Mouse (Mus musculus): ENCODE results near the gene Cript. TPM values are rescaled to one million over a fixed set of nuclear protein-coding genes. Genes with fewer than 3 reads are reported as not detected.
"Not testable (repeated sequence)": the region's sequence is repeated elsewhere in the genome, so short reads cannot be mapped to it uniquely, and the experiment has no call there.

Cript gene
- total RNA-seq, 2 experiments from 2014 or later, result 93.9 to 135 TPM

DNA sequence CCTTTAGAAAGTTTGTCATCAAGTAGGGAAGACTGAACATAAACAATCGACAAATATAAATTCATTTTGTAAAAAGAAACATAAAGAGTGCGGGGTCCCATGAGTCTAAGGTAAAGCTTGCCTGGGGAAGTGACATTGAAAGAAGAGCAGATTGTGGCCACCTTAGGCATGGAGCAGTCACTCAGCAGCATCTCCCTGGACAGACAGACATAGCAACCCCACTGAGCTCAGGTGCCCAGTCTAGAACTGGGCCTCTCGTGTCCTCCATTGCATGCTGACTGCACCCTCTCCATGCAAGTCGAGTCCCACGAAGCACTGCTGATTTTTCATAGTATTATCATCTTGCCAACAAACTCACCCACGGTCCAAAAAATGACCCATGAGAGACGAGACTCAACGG, 19.4 kb downstream of the Cript start:
- ATAC-seq (ENCODE audit: poor library complexity, severe bottlenecking), result no peak

DNA sequence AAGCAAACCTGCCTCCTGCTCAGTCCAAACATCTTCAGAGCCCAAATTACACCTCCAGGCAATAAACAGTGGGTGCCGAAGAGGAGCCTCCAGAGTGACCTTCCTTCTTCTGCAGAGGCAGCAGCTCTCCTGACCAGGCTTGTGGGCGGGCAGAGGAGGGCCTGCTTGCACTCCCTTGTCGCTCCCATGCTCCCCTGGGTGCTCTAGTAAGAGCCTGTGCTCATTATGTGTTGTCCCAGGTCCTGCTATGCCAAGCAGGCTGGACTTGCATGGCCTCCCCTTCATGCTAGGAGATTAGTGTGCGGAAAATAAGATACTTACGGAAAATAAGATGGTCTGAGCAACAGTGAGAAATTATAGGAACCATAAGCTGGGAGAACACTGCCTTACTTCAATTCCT, 24.3 kb downstream of the Cript start:
- no peak for ATAC-seq (ENCODE audit: poor library complexity, severe bottlenecking)

GRCm38 (mm10) chr17:87050469-87051175, 25.3 kb downstream of the Cript start:
- ATAC-seq (ENCODE audit: poor library complexity, severe bottlenecking), result no peak

DNA sequence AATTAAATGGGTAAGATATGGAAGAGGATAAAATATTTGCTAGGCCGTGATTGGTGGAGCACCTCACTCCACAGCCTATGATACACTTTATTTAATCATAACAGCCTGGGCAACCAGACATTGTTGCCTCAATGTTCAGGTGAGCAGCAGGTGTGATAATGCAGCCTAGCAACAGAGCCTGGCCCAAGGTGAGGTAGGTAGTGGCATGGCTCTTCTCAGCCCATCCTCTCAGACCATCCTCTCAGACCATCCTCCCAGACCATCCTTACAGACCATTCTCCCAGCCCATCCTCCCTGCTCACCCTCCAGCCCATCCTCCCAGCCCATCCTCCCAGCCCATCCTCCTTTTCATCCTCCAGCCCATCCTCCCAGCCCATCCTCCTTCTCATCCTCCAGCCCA, 26.3 kb downstream of the Cript start:
- ATAC-seq (ENCODE audit: poor library complexity, severe bottlenecking), result no peak

DNA sequence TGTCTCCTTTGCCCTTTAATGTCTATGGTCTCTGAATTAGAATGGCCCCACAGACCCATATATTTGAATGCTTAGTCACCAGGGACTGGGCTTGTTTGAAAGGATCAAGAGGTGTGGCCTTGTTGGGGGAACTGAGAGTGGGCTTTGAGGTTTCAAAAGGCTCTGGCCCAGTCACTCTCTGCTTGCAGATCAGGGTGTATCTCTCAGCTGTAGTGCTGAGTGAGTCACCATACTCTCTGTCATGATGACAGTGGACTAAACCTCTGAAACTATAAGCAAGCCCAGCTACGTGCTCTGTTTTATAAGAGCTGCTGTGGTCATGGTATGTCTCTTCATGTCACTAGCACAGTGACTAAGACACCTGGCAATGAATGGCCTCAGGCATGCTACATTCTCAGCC, 27.1 kb downstream of the Cript start:
- ATAC-seq (ENCODE audit: poor library complexity, severe bottlenecking), result peak; percentile 72

- no peak for ATAC-seq (ENCODE audit: poor library complexity, severe bottlenecking)
Observed at GRCm38 (mm10) chr17:87053921-87054320, 28.6 kb downstream of the Cript start.

- peak; percentile 56 for ATAC-seq (ENCODE audit: poor library complexity, severe bottlenecking)
Observed at GRCm38 (mm10) chr17:87055051-87055459, 29.7 kb downstream of the Cript start.

DNA sequence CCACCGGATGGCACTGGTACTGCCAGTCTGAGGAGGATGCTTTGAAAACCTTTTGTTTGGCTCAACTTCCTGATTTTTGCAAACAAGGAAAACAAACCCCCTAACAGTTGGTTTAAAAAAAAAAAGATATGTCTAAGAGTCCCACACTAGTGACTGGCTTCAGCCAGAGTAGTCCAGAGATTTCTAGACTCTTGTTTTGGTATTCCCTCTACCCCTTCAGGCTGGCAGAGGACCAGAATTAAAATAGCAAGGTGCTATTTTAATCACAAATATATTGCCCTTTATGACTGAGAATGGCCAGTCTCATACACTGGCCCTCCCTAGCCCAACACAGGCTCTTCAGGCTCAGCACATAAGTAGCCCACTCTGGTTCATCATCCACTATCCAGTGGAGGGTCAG, 30.3 kb downstream of the Cript start:
- no peak for ATAC-seq (ENCODE audit: poor library complexity, severe bottlenecking)

- ATAC-seq (ENCODE audit: poor library complexity, severe bottlenecking), result no peak
Observed at GRCm38 (mm10) chr17:87056761-87057160, 31.4 kb downstream of the Cript start.

DNA sequence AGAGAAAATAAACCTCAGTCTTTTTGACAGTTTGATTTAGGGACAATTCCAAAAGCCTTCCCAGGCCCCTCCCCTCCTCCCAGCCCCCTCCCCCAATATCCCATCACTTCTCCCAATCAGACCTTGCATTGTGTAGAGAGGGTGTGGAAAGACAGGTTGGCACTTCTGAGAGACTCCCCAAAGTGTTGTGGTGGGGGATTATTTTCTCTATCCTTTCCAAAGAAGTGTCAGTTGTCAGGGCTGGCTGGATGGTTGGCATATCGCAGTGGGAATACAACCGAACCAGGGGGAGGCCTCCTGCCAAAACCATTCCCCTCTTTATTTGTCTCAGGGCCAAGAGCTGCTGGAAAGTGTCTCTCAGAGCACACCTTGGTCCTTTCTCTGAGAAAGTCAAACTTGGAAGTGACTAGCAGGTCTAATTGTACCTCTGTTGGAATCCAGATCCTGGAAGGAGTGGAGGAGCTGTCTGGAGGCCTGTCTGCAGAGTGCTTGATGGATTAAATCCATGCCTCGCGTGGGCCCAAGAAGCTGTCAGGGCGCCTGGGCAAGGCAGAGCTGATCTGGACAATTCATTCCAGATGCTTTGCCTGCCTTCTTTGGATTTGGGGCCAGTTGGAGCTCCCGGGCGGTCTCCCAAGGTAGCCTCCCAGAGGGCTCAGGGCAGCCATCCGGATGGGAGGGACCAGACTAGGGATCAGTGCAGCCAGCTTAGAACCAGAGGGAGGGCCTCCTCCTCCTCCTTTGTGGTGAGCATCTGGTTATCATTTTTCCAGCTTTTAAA, 32.3 kb downstream of the Cript start:
- ATAC-seq (ENCODE audit: poor library complexity, severe bottlenecking), result no peak

- ATAC-seq (ENCODE audit: poor library complexity, severe bottlenecking), result no peak
Observed at GRCm38 (mm10) chr17:87062639-87063038, 37.3 kb downstream of the Cript start.

DNA sequence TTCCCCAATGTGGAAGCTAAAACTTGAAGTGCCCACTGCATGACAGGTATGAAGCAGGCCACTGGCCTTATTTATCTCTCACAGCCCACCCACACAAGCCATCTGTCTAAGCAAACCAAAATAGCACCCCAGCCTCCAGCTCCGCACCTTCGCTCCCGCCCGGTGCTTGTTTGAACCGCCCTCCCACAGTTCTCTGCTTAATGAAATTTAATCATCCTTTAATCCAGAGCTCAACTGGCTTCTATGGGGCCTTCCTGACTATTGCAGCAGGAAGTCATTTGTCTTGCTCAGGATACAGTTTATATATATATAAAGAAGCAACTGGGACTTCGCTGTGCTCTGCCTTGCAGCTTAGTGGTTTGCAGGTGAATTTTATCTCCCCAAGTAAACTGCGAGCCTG, 38.1 kb downstream of the Cript start:
- no peak for ATAC-seq (ENCODE audit: poor library complexity, severe bottlenecking)

DNA sequence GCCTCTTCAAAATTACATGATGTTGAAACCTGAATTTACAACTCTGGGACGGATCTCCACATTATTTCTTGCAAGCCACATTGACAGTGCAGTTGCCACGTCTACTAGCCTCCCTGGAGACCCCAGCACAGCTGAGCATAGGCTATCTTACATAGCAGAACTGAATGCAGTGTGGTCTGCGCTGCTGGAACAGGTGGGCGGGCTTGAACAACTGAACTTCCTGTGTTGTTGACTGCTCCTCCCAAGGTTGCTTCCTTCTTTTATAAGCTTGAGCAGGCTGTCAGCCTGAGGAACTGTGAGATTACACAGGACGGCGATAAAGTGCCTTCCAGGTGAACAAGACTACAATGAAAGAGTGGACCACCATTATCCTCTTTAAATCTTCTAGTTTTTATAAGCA, 38.6 kb downstream of the Cript start:
- peak; percentile 96 for ATAC-seq (ENCODE audit: poor library complexity, severe bottlenecking)

DNA sequence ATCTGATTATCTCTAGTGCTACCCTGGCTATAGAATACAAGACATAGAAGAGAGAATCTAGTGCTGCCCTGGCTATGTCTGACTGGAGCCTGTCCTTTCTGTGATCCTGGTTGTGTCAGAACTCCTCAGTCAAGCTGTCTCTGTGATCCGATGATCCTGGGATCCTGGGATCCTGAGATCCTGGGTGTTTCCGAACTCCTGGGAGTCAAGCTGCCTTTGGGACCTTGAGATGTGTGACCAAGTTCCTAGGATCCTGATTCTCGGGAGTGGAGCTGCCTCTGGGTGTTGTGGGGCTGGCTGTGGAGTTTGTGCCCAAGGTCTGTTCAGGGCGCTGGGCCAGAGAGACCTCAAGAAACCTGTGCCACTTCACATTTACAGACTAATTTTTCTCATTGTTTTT, 43.6 kb downstream of the Cript start:
- no peak for ATAC-seq (ENCODE audit: poor library complexity, severe bottlenecking)

DNA sequence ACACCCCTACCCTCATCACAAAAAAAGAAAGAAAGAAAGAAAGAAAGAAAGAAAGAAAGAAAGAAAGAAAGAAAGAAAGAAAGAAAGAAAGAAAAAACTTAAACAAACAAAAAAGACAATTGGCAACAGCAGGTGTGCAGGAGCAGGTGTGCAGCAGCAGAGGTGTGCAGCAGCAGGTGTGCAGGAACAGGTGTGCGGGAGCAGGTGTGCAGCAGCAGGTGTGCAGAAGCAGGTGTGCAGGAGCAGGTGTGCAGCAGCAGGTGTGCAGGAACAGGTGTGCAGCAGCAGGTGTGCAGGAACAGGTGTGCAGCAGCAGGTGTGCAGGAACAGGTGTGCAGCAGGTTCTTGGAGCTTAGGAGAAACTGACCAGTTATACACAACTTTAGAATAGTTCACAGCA, 46.8 kb downstream of the Cript start:
- ATAC-seq (ENCODE audit: poor library complexity, severe bottlenecking), result not testable (repeated sequence)

DNA sequence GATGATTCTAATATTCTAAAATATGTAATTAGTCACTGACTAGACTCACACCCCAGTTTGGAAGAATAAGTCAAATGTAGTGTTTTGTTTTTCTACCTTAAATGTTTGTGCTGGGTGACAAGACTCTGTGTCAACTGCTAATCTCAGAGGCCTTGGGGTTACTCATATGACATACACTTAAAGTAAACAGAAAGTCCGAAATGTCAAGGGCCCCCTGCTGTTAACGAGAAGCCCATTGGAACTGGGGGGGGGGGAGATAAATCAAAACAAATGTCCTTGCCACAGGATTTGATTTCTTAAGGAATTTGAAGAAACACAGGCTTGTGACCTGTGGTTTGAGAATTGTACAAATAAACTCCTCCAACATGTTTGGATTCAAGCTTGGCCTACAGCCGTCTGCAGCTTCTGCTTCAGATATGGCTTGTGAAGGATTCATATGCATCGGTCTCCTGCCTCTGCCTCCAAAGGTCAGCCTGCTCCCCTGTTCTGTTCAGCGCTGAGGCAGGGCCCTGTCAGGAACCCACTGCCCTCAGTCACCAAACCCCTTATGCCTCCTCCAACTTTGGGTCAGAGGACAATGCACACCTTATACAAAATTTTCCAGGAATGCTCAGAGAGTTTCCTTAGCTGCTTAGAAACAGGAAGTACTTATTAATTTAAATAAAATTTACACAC, 47.6 kb downstream of the Cript start:
- no peak for ATAC-seq (ENCODE audit: poor library complexity, severe bottlenecking)

GRCm38 (mm10) chr17:87073470-87073869, 48.1 kb downstream of the Cript start:
- no peak for ATAC-seq (ENCODE audit: poor library complexity, severe bottlenecking)

GRCm38 (mm10) chr17:87078217-87078616, 52.9 kb downstream of the Cript start:
- peak; percentile 63 for ATAC-seq (ENCODE audit: poor library complexity, severe bottlenecking)

DNA sequence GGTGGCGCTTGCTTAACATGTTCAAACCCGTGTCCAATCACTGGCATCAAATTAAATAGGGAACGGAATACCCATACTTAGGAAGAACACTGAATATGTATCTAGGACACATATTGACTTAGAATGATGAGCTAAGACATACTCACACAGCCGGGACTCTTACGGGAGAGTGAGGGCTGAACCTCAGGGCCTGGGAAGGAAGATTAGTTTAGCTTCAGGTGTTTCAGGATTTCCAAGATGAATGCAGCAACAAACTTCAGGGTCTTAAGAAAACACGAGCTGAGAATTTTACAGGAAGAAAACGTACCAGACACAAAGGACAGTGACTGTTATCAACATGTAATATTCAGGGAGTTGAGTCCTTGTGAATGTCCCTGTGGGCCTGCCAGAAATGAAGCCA, 55.4 kb downstream of the Cript start:
- ATAC-seq (ENCODE audit: poor library complexity, severe bottlenecking), result no peak

DNA sequence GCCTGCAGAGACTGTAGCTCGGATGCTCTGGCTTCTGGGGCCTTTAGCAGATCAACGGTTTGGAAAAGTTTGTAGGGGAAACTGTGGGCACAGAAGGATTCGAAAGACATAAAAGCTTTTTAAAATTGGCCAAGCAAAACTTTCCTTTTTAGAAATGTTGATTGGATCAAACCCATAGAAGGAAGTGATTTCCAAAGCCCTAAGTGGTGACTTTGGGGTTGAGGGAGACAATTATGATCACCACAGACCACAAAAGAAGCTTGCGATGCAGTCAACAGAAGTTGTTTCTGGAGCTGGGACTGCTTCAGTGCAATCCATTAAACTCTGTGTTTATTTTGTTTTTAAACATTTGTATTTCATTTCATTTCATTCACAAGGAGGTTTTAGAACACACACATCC, 57.2 kb downstream of the Cript start:
- no peak for ATAC-seq (ENCODE audit: poor library complexity, severe bottlenecking)

GRCm38 (mm10) chr17:87083671-87084070, 58.3 kb downstream of the Cript start:
- ATAC-seq (ENCODE audit: poor library complexity, severe bottlenecking), result no peak
